Mouse (Mus musculus): ENCODE data around the gene Lrrc17. TPM values are rescaled to one million over a fixed set of nuclear protein-coding genes. Genes with fewer than 3 reads are reported as not detected.

Gene Lrrc17
- polyA plus RNA-seq, 1 experiment from 2014 or later: 47.4 TPM

GRCm38 (mm10) chr5:21616450-21617009 is 73.2 kb downstream of the Lrrc17 start:
- Histone ChIP-seq H3K9me3 (replicated peaks) (no peaks in the 10 kb centered on the region), H3K9ac (no peak overlapping the region), H3K36me3 (no peaks in the 10 kb centered on the region), H3K4me3 (replicated peaks) (no peak overlapping the region), H3K4me2 (no peak overlapping the region), H3K27me3 (no peaks in the 10 kb centered on the region), H3K4me1 (no peaks in the 10 kb centered on the region), H3K27ac (no peak overlapping the region)
- 80% methylated on average over 3 of the region's 3 CpGs for WGBS
- ATAC-seq (replicated peaks; ENCODE audit: low FRiP score): no peak

Other genes with a start within 250 kb of the Lrrc17 start
- 3.2 and 3.3 TPM in 2 replicates for gene Fgl2, start 170.9 kb upstream of the Lrrc17 start, polyA plus RNA-seq (2015; fragmentation: Nextera tagmentation; extraction: Ambion mirVana)
- not detected in 2 replicates for gene Ccdc146, start 118.9 kb upstream of the Lrrc17 start, polyA plus RNA-seq (2015; fragmentation: Nextera tagmentation; extraction: Ambion mirVana)
- gene Fam185a, start 118.6 kb upstream of the Lrrc17 start, polyA plus RNA-seq (2015; fragmentation: Nextera tagmentation; extraction: Ambion mirVana): 6.2 and 6.4 TPM in 2 replicates
- 0.22 and 0.42 TPM in 2 replicates for gene Fbxl13, start 102.1 kb downstream of the Lrrc17 start, polyA plus RNA-seq (2015; fragmentation: Nextera tagmentation; extraction: Ambion mirVana)
- gene Armc10, start 102.3 kb downstream of the Lrrc17 start, polyA plus RNA-seq (2015; fragmentation: Nextera tagmentation; extraction: Ambion mirVana): 50.8 and 52.5 TPM in 2 replicates
- 6.0 and 7.6 TPM in 2 replicates for gene Napepld, start 157.8 kb downstream of the Lrrc17 start, polyA plus RNA-seq (2015; fragmentation: Nextera tagmentation; extraction: Ambion mirVana)
- 90.5 and 97.7 TPM in 2 replicates for gene Pmpcb, start 193.6 kb downstream of the Lrrc17 start, polyA plus RNA-seq (2015; fragmentation: Nextera tagmentation; extraction: Ambion mirVana)
- gene Dnajc2, start 241.7 kb downstream of the Lrrc17 start, polyA plus RNA-seq (2015; fragmentation: Nextera tagmentation; extraction: Ambion mirVana): 75.2 and 77.8 TPM in 2 replicates
- 186 and 199 TPM in 2 replicates for gene Psmc2, start 241.7 kb downstream of the Lrrc17 start, polyA plus RNA-seq (2015; fragmentation: Nextera tagmentation; extraction: Ambion mirVana)